Mouse (Mus musculus) embryonic fibroblast, embryonic 13.5 days (primary cell): ENCODE data around the gene Itsn1.

Source experiments
- CTCF ChIP-seq: IDR thresholded peaks from 2 replicates; pipeline ENCODE4 v1.5.1; 2011; ENCODE audit warnings: mild to moderate bottlenecking, control low read depth, low read length, moderate library complexity, borderline replicate concordance; ENCODE audit not compliant: insufficient read depth
- POLR2A ChIP-seq: IDR thresholded peaks from 2 replicates; pipeline ENCODE4 v1.6.1; 2011; ENCODE audit warnings: low read depth, mild to moderate bottlenecking, control low read depth, low read length, moderate library complexity

- TF ChIP-seq CTCF (peak; percentile 97), POLR2A (no peak)
Measured at GRCm38 (mm10) chr16:91694455-91695084, 34.5 kb upstream of the Itsn1 start.
